Mouse (Mus musculus): ENCODE results near the gene Magi2.

Magi2 gene

GRCm38 (mm10) chr5:20653425-20654185 lies 1426.8 kb downstream of the Magi2 start:
- DNase-seq (ENCODE audit: low read depth, low spot score) = no peak

- no peak for DNase-seq (ENCODE audit: low read depth, low spot score)
Observed at GRCm38 (mm10) chr5:20654766-20655472, 1428.1 kb downstream of the Magi2 start.

GRCm38 (mm10) chr5:20657056-20657455 lies 1430.2 kb downstream of the Magi2 start:
- no peak for DNase-seq (ENCODE audit: low read depth, low spot score)

- no peak for DNase-seq (ENCODE audit: low read depth, low spot score)
Observed at GRCm38 (mm10) chr5:20667601-20668000, 1440.8 kb downstream of the Magi2 start.

GRCm38 (mm10) chr5:20668736-20669355 lies 1442.0 kb downstream of the Magi2 start:
- no peak for DNase-seq (ENCODE audit: low read depth, low spot score)

GRCm38 (mm10) chr5:20669456-20669855 lies 1442.6 kb downstream of the Magi2 start:
- DNase-seq (ENCODE audit: low read depth, low spot score) = no peak

GRCm38 (mm10) chr5:20671826-20672225 lies 1445.0 kb downstream of the Magi2 start:
- DNase-seq (ENCODE audit: low read depth, low spot score) = no peak

- no peak for DNase-seq (ENCODE audit: low read depth, low spot score)
Observed at GRCm38 (mm10) chr5:20674523-20674922, 1447.7 kb downstream of the Magi2 start.

- no peak for DNase-seq (ENCODE audit: low read depth, low spot score)
Observed at GRCm38 (mm10) chr5:20675163-20675665, 1448.4 kb downstream of the Magi2 start.

GRCm38 (mm10) chr5:20676193-20676871 lies 1449.5 kb downstream of the Magi2 start:
- DNase-seq (ENCODE audit: low read depth, low spot score) = no peak

- DNase-seq (ENCODE audit: low read depth, low spot score) = no peak
Observed at GRCm38 (mm10) chr5:20677246-20677645, 1450.4 kb downstream of the Magi2 start.

GRCm38 (mm10) chr5:20678573-20678972 lies 1451.7 kb downstream of the Magi2 start:
- no peak for DNase-seq (ENCODE audit: low read depth, low spot score)

- no peak for DNase-seq (ENCODE audit: low read depth, low spot score)
Observed at GRCm38 (mm10) chr5:20679920-20680319, 1453.1 kb downstream of the Magi2 start.

GRCm38 (mm10) chr5:20680833-20681530 lies 1454.1 kb downstream of the Magi2 start:
- DNase-seq (ENCODE audit: low read depth, low spot score) = no peak

- no peak for DNase-seq (ENCODE audit: low read depth, low spot score)
Observed at GRCm38 (mm10) chr5:20681660-20682059, 1454.8 kb downstream of the Magi2 start.

- no peak for DNase-seq (ENCODE audit: low read depth, low spot score)
Observed at GRCm38 (mm10) chr5:20682208-20682607, 1455.4 kb downstream of the Magi2 start.

GRCm38 (mm10) chr5:20684112-20684511 lies 1457.3 kb downstream of the Magi2 start:
- no peak for DNase-seq (ENCODE audit: low read depth, low spot score)

GRCm38 (mm10) chr5:20692230-20692629 lies 1465.4 kb downstream of the Magi2 start:
- no peak for DNase-seq (ENCODE audit: low read depth, low spot score)

GRCm38 (mm10) chr5:20699116-20699515 lies 1472.3 kb downstream of the Magi2 start:
- no peak for DNase-seq (ENCODE audit: low read depth, low spot score)

GRCm38 (mm10) chr5:20701483-20702421 lies 1474.9 kb downstream of the Magi2 start:
- peak; percentile 86 for DNase-seq (ENCODE audit: low read depth, low spot score)
